Mouse (Mus musculus) frontal cortex, adult 2 months (tissue): ENCODE data around the gene Wbp2. TPM values are rescaled to one million over a fixed set of nuclear protein-coding genes. Genes with fewer than 3 reads are reported as not detected.
"Not testable (repeated sequence)": the region's sequence is repeated elsewhere in the genome, so short reads cannot be mapped to it uniquely, and the experiment has no call there.

Experiments used
- DNase-seq, 2 experiments: peaks; one replicate each; pipeline ENCODE4 v3.0.0; 2022; ENCODE audit warnings: low spot score in 1 of 2; ENCODE audit errors: extremely low spot score in 1 of 2
- polyA plus RNA-seq: library from polyadenylated mRNA; depleted of rRNA; stranded (reverse); fragments of >200 nt; gene quantifications from 2 replicates; pipeline ENCODE4 v1.2.3, GENCODE M21; 2012

The Wbp2 gene
- polyA plus RNA-seq, 1 experiment: 391 TPM

GRCm38 (mm10) chr11:116092959-116093358 lies 6.2 kb upstream of the Wbp2 start:
- not testable (repeated sequence) for DNase-seq

GRCm38 (mm10) chr11:116091591-116091990 lies 4.8 kb upstream of the Wbp2 start:
- DNase-seq: no peak

- no peak for DNase-seq
These were observed 2.8 kb upstream of the Wbp2 start for GRCm38 (mm10) chr11:116089545-116089944.

GRCm38 (mm10) chr11:116088741-116089394 lies 2.1 kb upstream of the Wbp2 start:
- DNase-seq: no peak

GRCm38 (mm10) chr11:116088188-116088587 lies 1.4 kb upstream of the Wbp2 start:
- no peak for DNase-seq

- peak; percentile 49 to 91 for DNase-seq
These were observed 667 bp upstream of the Wbp2 start for GRCm38 (mm10) chr11:116087194-116088130.

- no peak for DNase-seq
These were observed 2.6 kb downstream of the Wbp2 start for GRCm38 (mm10) chr11:116084166-116084565.

GRCm38 (mm10) chr11:116083096-116083672 lies 3.6 kb downstream of the Wbp2 start:
- DNase-seq: no peak

- DNase-seq: peak in 1 of 2 experiments; percentile 68
These were observed 5.7 kb downstream of the Wbp2 start for GRCm38 (mm10) chr11:116081081-116081480.

- DNase-seq: peak; percentile 78 to 87
These were observed 7.3 kb downstream of the Wbp2 start for GRCm38 (mm10) chr11:116079511-116079910.

GRCm38 (mm10) chr11:116078676-116079320 lies 8.0 kb downstream of the Wbp2 start:
- DNase-seq: no peak

- DNase-seq: no peak
These were observed 8.6 kb downstream of the Wbp2 start for GRCm38 (mm10) chr11:116078221-116078620.

- no peak for DNase-seq
These were observed 9.2 kb downstream of the Wbp2 start, which contains the start of gene Unc13d for GRCm38 (mm10) chr11:116077446-116078204. Gene Unc13d (minus strand): TSS chr11:116077961.

GRCm38 (mm10) chr11:116076836-116077235 lies 10.0 kb downstream of the Wbp2 start:
- no peak for DNase-seq

- no peak for DNase-seq
These were observed 10.6 kb downstream of the Wbp2 start for GRCm38 (mm10) chr11:116076266-116076540.

GRCm38 (mm10) chr11:116075539-116076265 lies 11.1 kb downstream of the Wbp2 start:
- DNase-seq: no peak

- DNase-seq: no peak
These were observed 12.3 kb downstream of the Wbp2 start for GRCm38 (mm10) chr11:116074436-116074991.

- DNase-seq: no peak
These were observed 14.2 kb downstream of the Wbp2 start for GRCm38 (mm10) chr11:116072608-116073007.

- no peak for DNase-seq
These were observed 15.3 kb downstream of the Wbp2 start for GRCm38 (mm10) chr11:116071510-116071909.
